Mouse (Mus musculus) right cerebral cortex, postnatal 36 days (tissue): ENCODE data around the gene Cdk11b.

Experiments
- DNase-seq, 2 experiments: peaks; one replicate each; pipeline ENCODE4 v3.0.0; 2022; ENCODE audit warnings: low spot score in 2 of 2, mixed read lengths in 1 of 2

The Cdk11b gene

DNA sequence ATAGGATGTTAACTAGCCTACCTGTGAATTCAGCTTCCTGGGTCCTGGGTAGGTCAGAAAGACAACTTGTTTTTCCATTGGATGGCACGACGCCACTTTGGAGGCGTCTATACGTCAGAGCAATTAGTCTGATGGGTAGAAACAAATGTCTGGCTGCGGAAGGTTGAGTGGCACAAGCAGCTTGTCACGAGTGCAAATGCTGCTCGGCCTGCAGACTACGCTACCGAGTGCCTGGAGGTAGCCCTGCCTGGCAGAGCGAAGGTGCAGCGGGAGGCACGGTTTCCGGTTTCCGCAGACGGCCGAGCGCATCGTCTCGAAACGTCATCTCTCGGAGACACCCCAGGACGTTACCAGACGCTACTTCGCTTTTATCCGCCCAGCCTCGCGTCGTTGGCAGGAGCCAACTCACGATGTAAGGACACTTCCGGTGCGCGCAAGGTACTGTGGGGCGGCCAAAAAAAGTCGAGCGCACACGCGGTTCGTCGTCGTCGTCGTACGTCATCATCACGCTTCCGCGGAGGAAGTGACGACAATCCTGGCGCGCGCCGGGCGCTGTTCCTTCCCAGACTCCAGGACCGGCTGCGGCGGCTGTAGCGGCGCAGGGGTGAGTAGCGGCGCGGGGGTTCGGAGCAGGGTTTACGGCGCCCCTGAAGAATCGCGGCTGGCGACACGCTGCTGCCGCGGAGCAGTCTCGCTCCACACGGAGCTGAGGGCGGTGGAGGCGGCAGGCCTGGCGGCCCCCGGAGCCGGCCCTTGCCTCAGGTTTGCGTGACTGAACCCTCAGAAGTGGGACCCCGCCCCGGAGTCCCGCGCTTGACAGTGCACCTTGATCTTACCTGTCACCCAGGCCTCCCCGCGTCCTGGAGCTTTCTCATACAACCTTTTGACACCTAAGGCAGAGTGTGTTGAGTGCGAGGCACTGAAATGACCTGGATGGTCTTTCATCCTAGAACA lies at the start of gene Cdk11b:
Cdk11b (plus strand) TSS at position 517 of the 954 bp plus-strand sequence.
- peak; percentile 96 to 97 for DNase-seq

DNA sequence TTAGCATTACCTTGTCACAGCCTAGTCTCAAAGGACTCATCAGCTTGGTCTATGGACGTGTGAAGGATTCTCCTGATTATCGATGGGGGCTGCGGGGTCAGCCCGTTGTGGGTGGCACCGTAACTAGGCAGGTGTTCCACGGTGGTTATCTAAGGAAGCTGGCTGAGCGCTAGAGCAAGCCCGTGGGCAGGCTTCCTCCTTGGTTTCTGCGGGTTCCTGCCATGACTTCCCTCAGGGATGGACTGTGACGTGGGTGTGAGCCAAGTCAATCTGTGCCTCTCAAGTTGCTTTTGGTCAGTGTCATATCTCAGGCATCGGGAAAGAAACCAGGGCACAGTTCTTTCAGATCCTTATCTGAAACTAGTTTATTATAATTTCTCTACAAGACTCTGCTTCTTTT lies 49.7 kb upstream of the Cdk11b start:
- no peak for DNase-seq

DNA sequence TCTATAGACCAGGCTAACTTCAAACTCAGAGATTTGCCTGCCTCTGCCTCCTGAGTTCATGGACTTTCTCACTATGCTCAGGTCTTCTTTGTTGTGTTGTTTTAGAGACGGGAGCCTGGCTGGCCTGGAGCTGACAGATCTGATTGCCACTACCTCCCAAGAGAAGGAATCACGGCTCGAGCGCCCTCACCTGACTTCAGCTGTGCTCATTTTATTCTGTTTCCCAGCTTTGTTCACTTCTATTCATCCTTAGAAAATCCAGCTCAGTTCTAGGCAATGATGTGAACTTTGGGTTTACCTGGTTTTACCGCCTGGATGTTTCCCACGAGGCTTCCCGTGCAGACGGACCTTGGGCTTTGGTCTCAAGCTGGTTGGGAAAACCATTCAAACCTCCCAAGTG lies 49.1 kb upstream of the Cdk11b start:
- no peak for DNase-seq

DNA sequence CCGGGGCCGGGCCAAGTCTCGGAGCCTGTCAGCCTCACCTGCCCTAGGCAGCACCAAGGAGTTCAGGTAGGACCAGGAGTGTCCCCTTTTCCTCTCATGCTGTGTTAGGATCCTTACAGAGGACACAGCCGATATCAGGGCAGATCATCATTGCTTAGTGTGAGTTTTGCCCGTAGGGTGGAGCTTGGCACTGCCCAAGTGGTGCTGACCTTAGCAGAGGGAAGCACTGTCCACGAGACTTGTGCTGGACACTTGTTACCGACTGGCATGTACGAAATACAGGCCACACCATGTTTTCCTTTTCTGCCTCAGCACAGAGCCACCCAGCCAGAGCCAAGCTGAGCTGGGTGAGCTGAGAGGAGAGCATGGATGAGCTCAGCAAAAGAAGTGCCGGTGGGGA lies 47.5 kb upstream of the Cdk11b start:
- no peak for DNase-seq

DNA sequence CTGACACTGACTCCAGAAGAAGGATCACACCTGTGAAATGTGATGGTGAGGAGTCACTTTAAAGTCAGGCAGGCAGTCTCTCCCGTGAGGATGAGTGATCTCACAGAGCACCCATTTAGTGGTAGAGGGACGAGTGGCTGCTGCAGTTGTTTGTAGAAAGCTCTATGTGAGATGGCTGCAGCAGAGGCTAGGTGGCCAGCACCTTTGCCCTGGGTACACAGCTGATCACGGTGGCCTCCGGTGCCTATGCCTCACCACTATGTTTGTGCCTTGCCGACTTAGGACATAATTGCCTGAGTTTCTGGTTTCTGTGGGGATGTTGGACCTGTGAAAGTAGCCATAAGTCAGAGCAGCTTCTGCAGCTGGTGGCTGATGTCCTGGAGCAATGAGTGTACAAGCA lies 46.9 kb upstream of the Cdk11b start:
- DNase-seq = no peak

DNA sequence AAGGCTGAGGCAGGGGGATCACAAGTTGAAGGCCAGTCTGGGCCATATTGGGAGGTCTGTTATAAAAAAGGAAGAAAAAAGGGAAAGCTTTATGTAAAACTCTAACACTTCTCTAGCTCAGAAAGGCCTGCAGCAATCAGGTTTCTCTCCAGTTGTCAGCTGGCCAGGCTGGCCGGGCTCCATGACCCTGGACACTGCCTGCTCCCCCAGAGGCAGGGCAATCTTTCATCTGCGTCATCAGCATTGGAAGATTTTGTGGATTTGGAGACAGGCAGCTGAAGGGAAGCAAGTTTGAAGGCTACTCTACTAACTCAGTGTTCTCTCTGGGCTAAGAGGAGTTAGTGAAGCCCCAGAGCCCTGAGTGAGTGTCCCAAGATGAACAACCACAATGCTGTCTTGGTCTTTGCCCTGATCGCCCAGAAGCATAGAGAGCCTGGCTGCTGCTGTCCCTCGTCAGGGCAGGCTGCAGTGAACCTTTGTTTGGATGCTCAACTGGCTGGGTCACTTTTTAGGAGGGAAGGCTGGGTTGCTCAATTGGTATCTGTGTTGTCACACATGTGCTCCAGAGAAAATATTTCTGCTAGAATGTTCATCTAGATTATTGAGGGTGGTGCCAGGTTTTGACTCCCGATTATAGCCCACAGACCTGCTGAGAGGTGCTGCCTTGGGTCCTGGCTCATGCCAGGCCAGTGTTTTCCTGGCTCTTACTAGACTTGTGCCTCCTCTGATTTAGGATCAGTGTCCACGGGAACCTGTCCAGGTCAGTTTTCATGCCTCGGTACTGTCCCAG lies 46.1 kb upstream of the Cdk11b start:
- DNase-seq = no peak

DNA sequence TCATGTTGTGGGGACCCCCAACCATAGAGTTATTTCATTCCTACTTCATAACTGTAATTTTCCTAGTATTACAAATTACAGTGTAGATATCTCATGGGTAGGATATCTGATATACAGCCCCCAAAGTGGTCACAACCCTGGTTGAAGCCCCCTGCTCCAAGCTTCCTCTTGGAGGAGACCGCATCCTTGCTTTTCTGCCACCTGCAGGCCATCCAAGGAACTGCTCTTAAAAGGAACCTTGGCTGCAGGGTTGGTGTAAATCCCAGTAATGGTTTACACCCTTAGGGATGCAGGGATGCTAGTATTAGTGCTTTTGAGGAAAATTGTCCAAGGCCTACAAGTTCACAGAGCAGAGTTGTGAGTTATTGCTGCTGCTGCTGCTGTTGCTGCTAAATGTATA lies 44.2 kb upstream of the Cdk11b start:
- no peak for DNase-seq

DNA sequence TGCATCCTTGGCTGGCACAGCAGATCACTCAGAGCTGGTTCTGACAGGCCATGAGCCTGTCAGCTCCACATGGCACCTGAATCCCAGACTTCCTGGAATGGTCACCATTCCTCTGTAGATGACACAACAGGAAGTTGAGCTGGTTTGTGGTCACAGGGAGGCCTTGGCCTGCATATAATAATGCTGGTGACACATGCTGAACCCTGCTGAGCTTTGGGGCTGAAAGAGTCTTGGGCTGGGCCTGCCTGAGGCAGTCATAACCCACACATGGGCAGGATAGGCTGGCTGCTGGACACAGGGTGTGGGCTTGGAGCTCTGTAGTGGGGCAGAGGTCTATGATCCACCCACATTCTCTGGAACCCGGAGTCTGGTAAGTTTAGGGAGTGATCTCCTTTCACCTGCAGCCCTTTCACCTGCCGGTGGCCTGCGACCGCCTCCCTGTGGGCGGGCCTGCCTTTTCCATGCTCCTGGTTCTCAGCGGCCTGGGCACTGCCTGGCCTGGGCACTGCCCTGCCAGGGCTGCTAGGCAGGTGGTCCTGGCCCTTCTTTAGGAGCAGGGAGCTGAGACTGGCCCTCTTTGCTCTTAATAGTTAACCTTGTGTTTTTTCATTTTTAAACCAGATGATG lies 42.3 kb upstream of the Cdk11b start:
- DNase-seq = no peak

DNA sequence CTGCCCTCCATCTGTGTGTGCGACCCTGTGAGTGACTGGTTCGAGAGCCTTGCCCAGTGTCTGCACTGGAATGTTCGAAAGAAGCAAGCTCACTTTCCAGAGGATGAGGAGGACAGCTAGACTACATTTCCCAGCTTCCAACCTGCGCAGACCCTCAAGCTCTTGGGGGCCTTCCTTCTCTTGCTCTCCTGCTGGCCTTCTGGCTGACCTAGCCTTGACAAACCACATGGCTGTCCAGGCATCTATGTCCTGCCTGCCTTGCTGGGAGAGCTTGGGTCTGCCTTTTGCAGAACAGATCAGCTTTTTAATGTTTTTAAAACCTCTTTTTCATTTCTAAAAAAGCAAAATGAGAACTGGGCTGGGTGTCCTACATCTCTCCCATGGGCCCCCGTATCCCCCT lies 35.3 kb upstream of the Cdk11b start:
- no peak for DNase-seq

DNA sequence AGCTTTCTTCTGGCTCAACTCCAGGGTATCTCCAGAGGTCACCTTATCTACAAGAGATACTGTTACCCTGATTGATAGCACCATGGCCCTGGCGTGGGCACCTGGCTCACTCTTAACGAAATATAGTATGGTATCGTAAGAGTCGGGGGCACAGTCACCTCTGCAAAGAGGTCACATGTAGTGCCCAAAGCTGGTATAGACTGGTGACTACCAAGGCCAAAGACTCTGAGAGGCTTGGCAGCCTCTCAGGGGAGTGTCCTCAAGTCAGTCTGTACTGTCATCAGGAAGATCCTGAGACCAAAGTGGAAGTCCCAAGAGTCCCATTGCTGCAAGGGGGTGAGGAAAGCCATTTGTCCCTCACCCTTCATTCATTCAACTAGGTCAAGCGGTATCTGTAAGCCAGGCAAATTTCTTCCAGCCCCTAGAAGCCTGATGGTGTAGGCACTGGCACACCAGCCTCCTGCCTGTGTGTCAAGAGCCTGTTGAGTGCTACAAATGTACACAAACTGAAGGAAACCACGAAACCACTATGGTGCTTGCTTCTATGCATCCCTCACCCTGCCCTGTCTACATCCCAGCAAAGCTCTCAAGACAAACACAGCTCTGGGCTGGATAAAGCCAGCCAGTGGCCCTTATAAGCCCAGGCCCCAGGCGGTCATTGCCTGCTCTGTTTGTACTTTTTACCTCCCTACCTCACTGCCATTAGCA lies 33.5 kb upstream of the Cdk11b start:
- no peak for DNase-seq

DNA sequence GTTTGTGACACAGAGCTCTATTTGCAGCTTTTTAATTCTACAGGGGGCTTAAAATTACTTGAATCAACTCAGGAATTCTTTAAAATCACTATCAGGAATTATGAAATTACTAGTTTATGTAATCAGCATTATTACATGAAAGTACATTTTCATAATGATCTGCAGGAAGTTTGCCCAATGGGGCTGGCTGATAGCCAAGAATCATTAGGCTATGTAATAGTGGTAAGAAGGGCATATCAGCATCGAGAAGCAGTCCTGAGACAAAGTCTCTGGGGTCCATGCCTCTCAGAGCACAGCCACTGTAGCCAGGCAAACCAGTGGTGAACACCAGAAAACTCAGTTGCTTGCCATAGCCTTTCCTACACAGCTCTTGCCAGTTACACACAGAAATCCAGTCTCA lies 30.9 kb upstream of the Cdk11b start:
- DNase-seq = no peak

DNA sequence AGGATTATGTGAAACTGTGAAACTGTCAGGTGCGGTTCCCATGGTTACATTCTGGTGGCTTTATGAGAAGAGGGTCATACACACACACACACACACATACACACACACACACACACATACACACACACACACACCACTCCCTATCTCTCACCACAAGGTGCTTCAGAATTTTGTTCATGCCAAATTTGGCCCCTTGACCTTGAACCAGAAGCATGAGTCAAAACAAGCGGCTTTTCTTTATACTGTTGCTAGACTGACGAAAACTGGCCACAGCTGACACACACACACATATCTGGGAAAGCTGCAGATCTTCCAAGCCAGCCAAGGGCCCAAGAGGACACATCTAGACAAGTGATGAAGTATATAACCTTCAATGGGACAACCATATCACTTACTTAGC lies 28.9 kb upstream of the Cdk11b start:
- DNase-seq = no peak

DNA sequence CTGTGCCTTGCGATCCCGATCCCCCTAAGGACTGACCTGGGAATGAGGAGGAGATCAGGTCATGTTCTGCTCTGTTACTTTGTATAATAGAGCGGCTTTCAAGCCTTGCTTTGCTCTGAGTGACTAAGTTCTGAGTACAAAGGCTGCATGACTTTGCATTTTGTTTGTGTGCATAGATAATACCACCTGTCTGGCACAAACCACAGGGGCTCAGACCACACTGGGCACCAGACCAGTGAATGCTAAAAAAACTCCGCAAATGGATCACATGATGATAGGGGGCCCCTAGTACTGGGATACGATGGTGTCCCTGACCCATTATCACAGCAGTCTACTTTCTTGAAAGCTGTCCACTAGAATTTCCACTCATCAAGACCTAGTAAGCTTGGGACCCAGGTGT lies 28.0 kb upstream of the Cdk11b start:
- DNase-seq = no peak

DNA sequence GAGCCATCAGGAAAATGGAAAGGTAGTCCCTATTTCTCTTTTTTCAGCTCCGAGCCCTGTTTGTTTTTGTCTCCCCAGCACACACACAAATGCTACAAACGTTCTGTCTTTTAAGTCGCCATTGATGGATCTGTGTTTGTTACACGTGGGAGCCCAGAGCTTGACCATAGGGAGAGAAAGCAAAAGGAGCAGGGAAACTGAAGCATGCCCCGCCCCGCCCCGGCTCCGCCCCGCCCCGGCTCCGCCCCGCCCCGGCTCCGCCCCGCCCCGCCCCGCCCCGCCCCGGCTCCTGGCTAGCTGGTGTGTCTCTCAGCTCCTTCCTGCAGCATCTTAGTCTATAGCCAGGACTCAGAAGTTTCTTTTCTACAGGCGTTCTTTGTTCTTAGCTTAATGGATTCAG lies 26.1 kb upstream of the Cdk11b start:
- no peak for DNase-seq

DNA sequence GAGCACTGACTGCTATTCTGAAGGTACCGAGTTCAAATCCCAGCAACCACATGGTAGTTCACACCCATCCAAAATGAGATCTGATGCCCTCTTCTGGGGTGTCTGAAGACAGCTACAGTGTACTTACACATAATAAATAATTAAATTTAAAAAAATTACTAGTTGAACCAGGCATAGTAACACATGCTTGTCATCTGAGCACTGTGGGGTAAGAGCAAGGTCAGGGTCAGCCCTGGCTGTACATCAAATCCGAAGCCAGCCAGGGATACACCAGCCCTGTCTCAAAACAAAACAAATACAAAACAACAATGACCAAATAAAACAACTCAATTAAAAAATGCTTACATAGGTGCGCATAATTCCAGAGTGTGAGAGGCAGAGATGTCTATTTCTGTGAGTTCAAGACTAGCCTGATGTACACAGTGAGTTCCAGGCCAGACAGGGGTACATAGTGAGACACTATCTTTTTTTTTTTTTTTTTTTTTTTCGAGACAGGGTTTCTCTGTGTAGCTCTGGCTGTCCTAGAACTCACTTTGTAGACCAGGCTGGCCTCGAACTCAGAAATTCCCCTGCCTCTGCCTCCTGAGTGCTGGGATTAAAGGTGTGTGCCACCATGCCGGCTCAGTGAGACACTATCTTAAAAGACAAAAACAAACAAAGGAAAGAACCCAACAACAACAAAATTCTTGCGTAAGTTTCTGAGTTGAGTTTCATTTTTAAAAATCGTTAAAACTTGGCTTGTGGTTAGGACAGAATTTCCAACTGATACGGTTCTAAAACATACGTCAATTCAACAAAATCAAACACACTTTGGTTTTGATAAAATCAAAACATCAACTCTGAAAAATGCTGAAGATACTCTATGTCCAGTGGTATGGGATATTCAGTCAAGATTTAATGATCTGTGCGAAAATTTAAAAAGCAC lies 24.5 kb upstream of the Cdk11b start:
- no peak for DNase-seq

DNA sequence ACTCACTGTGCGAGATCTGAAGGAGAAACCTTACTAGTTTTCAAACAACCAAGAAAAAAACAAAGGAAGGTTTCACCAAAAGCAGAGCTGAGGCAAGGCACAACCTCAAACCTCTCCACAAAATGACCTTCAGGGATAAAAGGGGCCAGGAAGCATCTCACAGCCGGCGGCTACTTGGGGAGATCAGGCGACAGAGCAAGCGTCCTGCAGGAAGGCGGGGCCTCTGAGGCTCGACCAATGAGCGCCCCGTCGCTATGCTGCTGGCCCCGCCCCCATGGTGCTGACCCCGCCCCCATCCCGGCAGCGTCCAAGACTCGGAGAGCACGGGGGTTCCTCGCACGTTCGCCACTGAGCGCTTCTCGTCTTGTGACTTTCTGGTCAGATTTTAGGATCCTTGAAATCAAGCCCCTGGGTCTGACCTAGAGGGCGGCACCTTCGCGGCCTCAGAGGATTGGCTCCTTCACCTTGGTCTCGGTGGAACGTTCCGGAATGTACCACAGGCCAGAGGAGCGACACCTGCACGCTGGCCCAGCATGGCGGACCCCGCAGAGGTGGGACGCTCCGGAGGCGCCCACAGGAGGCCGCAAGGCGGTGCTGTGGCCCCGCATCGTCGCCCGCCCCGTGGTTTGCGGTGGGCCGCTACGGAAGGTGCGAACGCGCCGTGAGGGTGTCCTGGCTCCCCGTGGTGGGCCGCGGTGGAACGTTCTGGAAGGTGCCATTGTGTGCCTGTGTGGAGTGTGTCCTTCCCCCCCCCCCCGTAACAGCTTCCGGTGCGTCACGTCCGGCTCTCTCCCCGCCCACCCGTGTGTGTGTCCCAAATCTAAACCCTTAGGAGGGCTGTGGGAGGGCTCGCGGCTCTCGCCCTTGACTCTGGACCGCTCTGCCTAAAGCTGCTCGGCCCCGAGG lies 23.3 kb upstream of the Cdk11b start, which contains the start of gene Slc35e2:
Slc35e2 (plus strand) TSS at position 326 of the 906 bp plus-strand sequence.
- DNase-seq = peak; percentile 86 to 92

DNA sequence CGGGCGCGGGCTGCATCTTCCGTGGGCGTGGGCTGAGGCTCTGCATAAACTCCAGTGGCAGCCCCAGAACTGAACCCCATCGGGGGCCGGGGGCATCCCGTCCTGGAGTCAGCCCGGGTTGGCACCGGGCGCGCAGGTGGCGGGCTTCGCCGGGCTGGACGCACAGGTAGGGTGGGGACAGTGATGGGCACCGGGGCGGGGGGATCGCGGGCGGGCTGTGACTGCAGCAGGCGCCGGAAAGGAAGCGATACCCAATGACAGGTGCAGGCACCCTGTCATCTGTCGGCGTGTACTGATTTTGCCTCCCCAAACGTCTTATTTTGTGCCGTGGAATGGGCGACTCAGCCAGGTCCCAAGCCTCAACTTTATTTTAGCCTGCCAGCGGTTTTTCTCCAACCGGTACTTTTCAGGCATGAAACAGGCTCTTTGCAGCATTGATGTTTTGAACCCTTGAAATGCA lies 22.6 kb upstream of the Cdk11b start:
- DNase-seq = no peak

DNA sequence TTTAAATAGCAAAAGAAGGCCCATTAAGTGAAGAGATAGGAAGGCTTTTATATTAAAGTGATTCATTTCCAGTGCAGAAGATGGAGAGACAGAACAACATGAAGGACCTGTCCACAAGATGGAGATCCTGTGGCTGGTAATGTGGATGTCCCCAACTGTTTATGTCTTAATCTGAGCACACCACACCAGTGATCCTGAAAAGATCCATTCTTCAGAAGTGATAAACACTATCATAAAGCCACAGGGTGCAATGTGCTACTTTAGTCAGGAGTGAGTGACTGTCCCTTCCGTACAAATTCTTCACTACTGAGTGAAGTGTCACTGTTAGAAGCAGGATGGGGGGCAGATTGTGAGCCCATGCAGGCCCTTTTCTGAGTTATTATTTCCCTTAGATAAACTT lies 21.9 kb upstream of the Cdk11b start:
- DNase-seq = no peak

DNA sequence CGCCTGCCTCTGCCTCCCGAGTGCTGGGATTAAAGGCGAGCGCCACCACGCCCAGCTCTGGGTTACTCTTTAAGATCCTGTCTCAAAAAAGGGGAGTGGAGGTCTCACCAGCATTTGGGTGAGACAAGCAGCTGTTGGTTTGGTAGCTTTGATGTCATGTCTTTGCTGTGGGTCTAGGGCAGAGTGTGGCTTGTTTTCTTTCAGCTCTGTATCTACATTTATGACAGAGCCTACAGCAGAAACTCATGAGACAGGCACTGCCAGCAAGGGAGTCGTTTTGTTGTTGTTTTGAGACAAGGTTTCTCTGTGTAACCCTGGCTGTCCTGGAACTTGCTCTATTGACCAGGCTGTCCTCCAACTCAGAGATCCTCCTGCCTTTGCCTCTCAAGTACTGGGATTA lies 20.9 kb upstream of the Cdk11b start:
- DNase-seq = no peak
